Mouse (Mus musculus): ENCODE results near the gene Rbm31y. TPM values are rescaled to one million over a fixed set of nuclear protein-coding genes. Genes with fewer than 3 reads are reported as not detected.

The Rbm31y gene
- polyA plus RNA-seq (2014; fragmentation: Illumina TruSeq; extraction: RNeasy Lipid Tissue Mini Kit (QIAGEN cat#74804); ENCODE audit: low read depth, low replicate concordance) = not detected

DNA sequence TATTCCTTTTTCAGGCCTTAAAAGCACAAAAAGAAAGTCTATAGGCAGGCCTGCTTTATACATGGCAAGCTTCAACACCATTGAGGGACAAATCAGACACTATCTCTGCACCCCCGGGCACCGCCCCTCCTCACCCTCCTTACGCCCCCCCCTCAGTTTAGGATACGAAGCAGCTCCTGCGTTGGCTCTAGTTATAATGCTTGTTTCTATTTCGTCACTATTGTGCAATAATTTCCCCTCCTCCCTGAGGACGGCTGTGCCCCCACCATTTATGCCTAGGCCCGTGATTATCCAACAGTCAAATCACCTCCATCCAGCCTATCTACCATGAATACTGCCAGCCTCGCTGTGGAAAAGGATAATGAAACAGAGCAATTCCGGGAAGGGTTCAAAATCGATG lies at the start of gene Rbm31y:
TSS of gene Rbm31y (plus strand) at position 301 of the 400 bp plus-strand sequence.

Measured in heart, adult 10 weeks (tissue).